Mouse (Mus musculus) lung, postnatal 25 days (tissue): ENCODE measurements around the gene Gm49383.
"Not testable (repeated sequence)": the region's sequence is repeated elsewhere in the genome, so short reads cannot be mapped to it uniquely, and the experiment has no call there.

Source experiments
- DNase-seq: peaks from one replicate; pipeline ENCODE4 v3.0.0; 2022; ENCODE audit warnings: low spot score

The Gm49383 gene

GRCm38 (mm10) chr12:69198985-69199384 is 2.1 kb upstream of the Gm49383 start:
- DNase-seq: no peak

DNA sequence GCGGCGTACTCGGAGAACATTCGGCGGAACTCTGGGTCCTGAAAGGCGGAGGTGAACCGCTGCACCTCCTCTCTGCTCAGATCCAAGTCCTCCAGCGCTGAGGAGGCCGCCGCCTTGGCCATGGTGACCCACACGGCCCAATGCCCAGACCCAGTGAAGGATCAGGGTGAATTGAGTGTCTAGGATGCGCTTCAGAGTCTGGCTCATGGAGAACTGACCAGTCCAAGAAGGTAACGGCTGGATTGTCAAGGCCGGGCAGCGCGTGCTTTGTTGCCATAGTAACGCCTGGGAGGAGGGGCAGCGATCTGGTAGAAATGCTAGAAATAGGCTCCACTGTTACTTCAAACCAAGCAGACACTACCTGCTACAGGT is 1.2 kb upstream of the Gm49383 start, which contains the start of gene Dnaaf2:
Dnaaf2 (minus strand) TSS at position 266 of the 372 bp plus-strand sequence.
- peak; percentile 62 for DNase-seq

GRCm38 (mm10) chr12:69197378-69198163 is 667 bp upstream of the Gm49383 start:
- DNase-seq: peak; percentile 32

- DNase-seq: no peak
These were observed 4.3 kb downstream of the Gm49383 start for GRCm38 (mm10) chr12:69192637-69193036.

- DNase-seq: no peak
These were observed 5.5 kb downstream of the Gm49383 start for GRCm38 (mm10) chr12:69191396-69191795.

DNA sequence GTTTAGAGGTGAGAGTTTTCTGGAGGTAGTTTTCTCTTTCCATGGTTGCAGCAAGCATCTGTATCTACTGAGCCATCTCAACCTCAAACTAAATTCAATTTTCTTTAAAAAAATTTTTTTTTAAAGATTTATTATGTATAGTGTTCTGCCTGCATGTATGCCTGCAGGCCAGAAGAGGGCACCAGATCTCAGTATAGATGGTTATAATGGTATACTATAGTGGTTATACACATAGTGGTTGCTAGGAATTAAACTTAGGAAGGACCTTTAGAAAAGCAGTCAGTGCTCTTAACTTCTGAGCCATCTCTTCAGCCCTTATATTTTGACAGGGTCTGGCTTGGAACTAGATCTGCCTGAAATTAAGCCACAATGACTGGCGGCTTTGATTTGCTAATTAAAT is 6.4 kb downstream of the Gm49383 start:
- DNase-seq: no peak

DNA sequence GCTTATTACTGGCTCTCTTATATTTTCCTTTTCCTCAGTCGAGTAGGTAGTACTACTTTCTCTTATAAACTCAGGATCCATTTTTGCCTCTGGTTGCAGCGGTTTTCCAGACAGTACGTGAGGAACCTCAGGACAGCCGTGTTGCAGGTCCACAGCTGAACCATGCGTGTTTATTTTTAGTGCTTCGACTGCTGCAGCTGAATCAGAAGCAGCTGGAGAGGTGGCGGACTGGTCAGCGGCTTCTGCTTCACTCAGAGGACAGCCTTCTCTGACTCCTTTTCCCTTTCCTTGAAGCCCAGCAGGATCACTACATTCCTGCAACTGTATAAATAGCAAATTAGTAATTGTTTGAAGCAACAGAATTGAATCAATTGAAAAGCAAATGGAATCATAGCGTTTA is 6.8 kb downstream of the Gm49383 start:
- DNase-seq: no peak

GRCm38 (mm10) chr12:69186811-69187471 is 10.0 kb downstream of the Gm49383 start:
- no peak for DNase-seq

- no peak for DNase-seq
These were observed 11.5 kb downstream of the Gm49383 start for GRCm38 (mm10) chr12:69185371-69185770.

- peak; percentile 38 for DNase-seq
These were observed 12.3 kb downstream of the Gm49383 start for GRCm38 (mm10) chr12:69184342-69185295.

- peak; percentile 99 for DNase-seq
These were observed 13.2 kb downstream of the Gm49383 start, which contains the start of the genes Rpl36al and Mgat2 for GRCm38 (mm10) chr12:69183583-69184308. Rpl36al (minus strand) TSS chr12:69184083. Mgat2 (plus strand) TSS chr12:69184157.

GRCm38 (mm10) chr12:69181800-69182199 is 15.1 kb downstream of the Gm49383 start:
- DNase-seq: no peak

DNA sequence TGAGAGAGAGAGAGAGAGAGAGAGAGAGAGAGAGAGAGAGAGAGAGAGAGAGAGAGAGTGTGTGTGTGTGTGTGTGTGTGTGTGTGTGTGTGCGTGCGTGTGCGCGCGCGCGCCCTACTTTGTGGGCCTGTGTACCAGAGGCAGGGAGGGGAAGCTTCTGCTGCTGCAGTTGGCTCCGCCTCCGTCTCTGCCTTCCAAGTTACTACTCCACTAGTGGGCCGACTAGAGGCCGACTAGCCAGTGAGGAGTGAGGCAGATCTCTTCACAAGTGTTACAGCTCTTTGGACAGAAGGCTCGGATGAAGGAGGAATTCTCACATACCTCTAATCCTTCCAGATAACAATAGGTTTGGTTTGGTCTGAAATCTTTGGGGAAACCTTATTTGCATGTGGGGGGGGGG is 17.5 kb downstream of the Gm49383 start:
- DNase-seq: no peak

GRCm38 (mm10) chr12:69177526-69177925 is 19.4 kb downstream of the Gm49383 start:
- no peak for DNase-seq

GRCm38 (mm10) chr12:69175975-69176374 is 20.9 kb downstream of the Gm49383 start:
- DNase-seq: no peak

DNA sequence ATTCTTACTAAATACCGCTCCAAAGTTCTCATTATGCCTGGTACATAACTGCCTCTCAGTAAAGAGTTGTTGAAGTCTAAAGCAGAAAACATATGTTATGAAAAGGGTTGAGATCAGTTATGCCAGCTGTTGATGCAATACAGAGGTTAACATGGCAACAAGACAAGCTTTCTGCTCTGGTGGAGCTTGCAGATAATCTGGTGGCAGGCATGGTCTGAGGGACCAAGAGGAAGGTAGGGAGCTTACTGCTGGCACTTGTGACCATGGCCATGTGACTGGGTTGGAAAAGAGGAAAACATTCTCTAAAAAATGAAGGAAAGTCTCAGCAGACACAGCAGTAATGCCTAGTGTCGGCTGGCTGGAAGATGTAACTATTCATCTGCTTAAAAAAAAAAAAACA is 25.6 kb downstream of the Gm49383 start:
- no peak for DNase-seq

GRCm38 (mm10) chr12:69168461-69169106 is 28.3 kb downstream of the Gm49383 start, which contains the start of gene Lrr1:
Lrr1 (plus strand) TSS chr12:69168814.
- DNase-seq: peak; percentile 84

GRCm38 (mm10) chr12:69167656-69168460 is 29.0 kb downstream of the Gm49383 start:
- DNase-seq: no peak

- not testable (repeated sequence) for DNase-seq
These were observed 29.9 kb downstream of the Gm49383 start for GRCm38 (mm10) chr12:69166861-69167581.
